Mouse (Mus musculus): ENCODE data around the gene Slc9a8.

Gene Slc9a8

DNA sequence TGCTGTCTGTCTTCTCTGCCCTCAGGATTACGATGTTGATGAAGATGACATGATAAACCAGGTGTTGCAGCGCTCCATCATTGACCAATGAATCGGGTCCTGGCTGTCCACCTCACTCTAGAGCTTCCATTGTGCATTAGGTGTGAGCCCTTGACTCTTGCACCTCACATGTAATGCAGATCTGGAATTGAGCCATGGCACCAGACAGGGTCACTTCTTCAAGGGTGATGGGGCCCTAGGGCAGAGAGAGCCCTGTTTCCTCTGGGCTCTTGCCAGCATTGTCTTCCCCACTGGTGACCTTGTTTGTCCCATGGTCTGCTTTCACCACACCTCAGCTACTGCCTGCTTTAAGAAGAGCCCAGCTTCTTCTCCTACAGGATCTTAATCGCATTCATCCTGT lies 93.1 kb downstream of the Slc9a8 start:
- DNase-seq = no peak

DNA sequence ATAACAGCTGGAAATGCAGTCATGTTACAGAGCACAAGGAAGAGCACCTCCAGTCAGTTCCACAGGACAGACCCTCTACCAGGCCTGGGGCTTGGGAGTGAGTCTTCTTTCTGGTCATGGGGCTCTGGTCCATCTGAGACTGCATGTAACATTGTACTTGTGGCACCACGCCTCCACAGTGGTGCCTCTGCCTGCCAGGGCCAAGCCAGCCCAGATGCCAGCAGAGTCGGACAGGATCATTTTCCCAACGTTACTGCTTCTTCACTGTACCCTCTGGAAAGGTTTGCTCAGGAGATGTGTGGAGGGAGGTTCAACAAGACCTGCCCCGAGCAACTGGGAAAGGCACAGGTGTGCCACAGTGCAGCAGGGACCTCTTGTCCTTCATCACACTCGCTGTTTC lies 94.2 kb downstream of the Slc9a8 start:
- DNase-seq = no peak

GRCm38 (mm10) chr2:167519606-167520252 lies 98.2 kb downstream of the Slc9a8 start:
- DNase-seq = no peak

Data from spleen, adult 18-20 months (tissue).